Mouse (Mus musculus) gonadal fat pad, adult 2 months (tissue): ENCODE data around the gene Gpd2. TPM values are rescaled to one million over a fixed set of nuclear protein-coding genes. Genes with fewer than 3 reads are reported as not detected.

Experiments used
- DNase-seq: peaks from one replicate; pipeline ENCODE4 v3.0.0-alpha.2; 2012; ENCODE audit warnings: low read depth
- polyA plus RNA-seq: library from polyadenylated mRNA; depleted of rRNA; stranded (reverse); fragments of >200 nt; gene quantifications from 2 replicates; pipeline ENCODE4 v1.2.3, GENCODE M21; 2012

Gpd2 gene
- polyA plus RNA-seq, 1 experiment: 9.6 TPM

GRCm38 (mm10) chr2:57297226-57297625 is 59.8 kb downstream of the Gpd2 start:
- no peak for DNase-seq

- DNase-seq: no peak
These were observed 64.1 kb downstream of the Gpd2 start for GRCm38 (mm10) chr2:57301539-57301938.

GRCm38 (mm10) chr2:57304212-57304611 is 66.8 kb downstream of the Gpd2 start:
- no peak for DNase-seq

GRCm38 (mm10) chr2:57312268-57312797 is 74.9 kb downstream of the Gpd2 start:
- no peak for DNase-seq

GRCm38 (mm10) chr2:57316055-57316454 is 78.6 kb downstream of the Gpd2 start:
- DNase-seq: no peak

GRCm38 (mm10) chr2:57318336-57318735 is 80.9 kb downstream of the Gpd2 start:
- no peak for DNase-seq

GRCm38 (mm10) chr2:57326091-57326490 is 88.7 kb downstream of the Gpd2 start:
- no peak for DNase-seq

- no peak for DNase-seq
These were observed 91.9 kb downstream of the Gpd2 start for GRCm38 (mm10) chr2:57329327-57329726.

- no peak for DNase-seq
These were observed 93.4 kb downstream of the Gpd2 start for GRCm38 (mm10) chr2:57330812-57331211.

- no peak for DNase-seq
These were observed 93.8 kb downstream of the Gpd2 start for GRCm38 (mm10) chr2:57331266-57331665.

GRCm38 (mm10) chr2:57333481-57333880 is 96.0 kb downstream of the Gpd2 start:
- DNase-seq: no peak

GRCm38 (mm10) chr2:57335397-57335796 is 98.0 kb downstream of the Gpd2 start:
- no peak for DNase-seq

- DNase-seq: no peak
These were observed 101.3 kb downstream of the Gpd2 start for GRCm38 (mm10) chr2:57338779-57339178.

GRCm38 (mm10) chr2:57342910-57343309 is 105.5 kb downstream of the Gpd2 start:
- no peak for DNase-seq

- DNase-seq: no peak
These were observed 113.2 kb downstream of the Gpd2 start for GRCm38 (mm10) chr2:57350615-57351014.

- DNase-seq: no peak
These were observed 116.4 kb downstream of the Gpd2 start for GRCm38 (mm10) chr2:57353722-57354432.

- DNase-seq: no peak
These were observed 117.4 kb downstream of the Gpd2 start for GRCm38 (mm10) chr2:57354848-57355247.

GRCm38 (mm10) chr2:57356222-57356822 is 118.9 kb downstream of the Gpd2 start:
- DNase-seq: no peak

- DNase-seq: no peak
These were observed 125.1 kb downstream of the Gpd2 start for GRCm38 (mm10) chr2:57362503-57362902.

GRCm38 (mm10) chr2:57374647-57375046 is 137.2 kb downstream of the Gpd2 start:
- no peak for DNase-seq

- no peak for DNase-seq
These were observed 137.9 kb downstream of the Gpd2 start for GRCm38 (mm10) chr2:57375138-57375837.

- DNase-seq: no peak
These were observed 140.9 kb downstream of the Gpd2 start for GRCm38 (mm10) chr2:57378147-57378889.
